Mouse (Mus musculus): ENCODE results near the gene Gli3. TPM values are rescaled to one million over a fixed set of nuclear protein-coding genes. Genes with fewer than 3 reads are reported as not detected.

Gene Gli3
- polyA plus RNA-seq, 1 experiment, result not detected

- Histone ChIP-seq H3K9me3 (ENCODE audit: control insufficient read depth, low read length) (no peaks in the 10 kb centered on the region), H3K4me3 (replicated peaks) (no peak overlapping the region), H3K4me1 (ENCODE audit: control insufficient read depth) (peaks cover 3% of the 10 kb centered on the region), H3K27me3 (ENCODE audit: control insufficient read depth) (no peaks in the 10 kb centered on the region), H3K36me3 (ENCODE audit: control insufficient read depth) (no peaks in the 10 kb centered on the region)
- TF ChIP-seq GATA1 (IDR thresholded peaks at IDR 0.05; ENCODE audit: low read length) (no peak), TAL1 (IDR thresholded peaks at IDR 0.05; ENCODE audit: low read length) (no peak)
Observed at GRCm38 (mm10) chr13:15758835-15759632, 296.0 kb downstream of the Gli3 start.

- Histone ChIP-seq H3K4me1 (ENCODE audit: control insufficient read depth) (peaks cover 3% of the 10 kb centered on the region), H3K4me3 (replicated peaks) (no peak overlapping the region), H3K9me3 (ENCODE audit: control insufficient read depth, low read length) (no peaks in the 10 kb centered on the region), H3K36me3 (ENCODE audit: control insufficient read depth) (no peaks in the 10 kb centered on the region), H3K27me3 (ENCODE audit: control insufficient read depth) (no peaks in the 10 kb centered on the region)
- no peak for TF ChIP-seq TAL1 (IDR thresholded peaks at IDR 0.05; ENCODE audit: low read length)
- TF ChIP-seq GATA1 (IDR thresholded peaks at IDR 0.05; ENCODE audit: low read length), result no peak
Observed at GRCm38 (mm10) chr13:15759633-15760441, 296.8 kb downstream of the Gli3 start.

GRCm38 (mm10) chr13:15762291-15762690 lies 299.3 kb downstream of the Gli3 start:
- no peak for TF ChIP-seq TAL1 (IDR thresholded peaks at IDR 0.05; ENCODE audit: low read length)
- no peak for TF ChIP-seq GATA1 (IDR thresholded peaks at IDR 0.05; ENCODE audit: low read length)
- no peaks in the 10 kb centered on the region for H3K27me3 ChIP-seq (ENCODE audit: control insufficient read depth)
- peaks cover 3% of the 10 kb centered on the region for H3K4me1 ChIP-seq (ENCODE audit: control insufficient read depth)
- no peaks in the 10 kb centered on the region for H3K36me3 ChIP-seq (ENCODE audit: control insufficient read depth)
- no peak overlapping the region for H3K4me3 ChIP-seq (replicated peaks)
- no peaks in the 10 kb centered on the region for H3K9me3 ChIP-seq (ENCODE audit: control insufficient read depth, low read length)

GRCm38 (mm10) chr13:15762901-15763417 lies 299.9 kb downstream of the Gli3 start:
- Histone ChIP-seq H3K36me3 (ENCODE audit: control insufficient read depth) (no peaks in the 10 kb centered on the region), H3K4me3 (replicated peaks) (no peak overlapping the region), H3K9me3 (ENCODE audit: control insufficient read depth, low read length) (no peaks in the 10 kb centered on the region), H3K27me3 (ENCODE audit: control insufficient read depth) (no peaks in the 10 kb centered on the region), H3K4me1 (ENCODE audit: control insufficient read depth) (peaks cover 3% of the 10 kb centered on the region)
- TF ChIP-seq TAL1 (IDR thresholded peaks at IDR 0.05; ENCODE audit: low read length), result no peak

- no peak for TF ChIP-seq TAL1 (IDR thresholded peaks at IDR 0.05; ENCODE audit: low read length)
- no peak for TF ChIP-seq GATA1 (IDR thresholded peaks at IDR 0.05; ENCODE audit: low read length)
- H3K36me3 ChIP-seq (ENCODE audit: control insufficient read depth), result no peaks in the 10 kb centered on the region
Observed at GRCm38 (mm10) chr13:15777624-15778023, 314.6 kb downstream of the Gli3 start.

More at GRCm38 (mm10) chr13:15777624-15778023, 314.6 kb downstream of the Gli3 start:
- no peaks in the 10 kb centered on the region for H3K9me3 ChIP-seq (ENCODE audit: control insufficient read depth, low read length)
- H3K4me1 ChIP-seq (ENCODE audit: control insufficient read depth), result no peaks in the 10 kb centered on the region
- H3K4me3 ChIP-seq (replicated peaks), result no peak overlapping the region
- H3K27me3 ChIP-seq (ENCODE audit: control insufficient read depth), result no peaks in the 10 kb centered on the region
